Mouse (Mus musculus): ENCODE measurements at regions not wholly inside any gene's neighbourhood (a gene's known extent, or its start where the extent isn't known, plus 50 kb on each side); places are given as distances from the start of the nearest gene placed in this dataset.

DNA sequence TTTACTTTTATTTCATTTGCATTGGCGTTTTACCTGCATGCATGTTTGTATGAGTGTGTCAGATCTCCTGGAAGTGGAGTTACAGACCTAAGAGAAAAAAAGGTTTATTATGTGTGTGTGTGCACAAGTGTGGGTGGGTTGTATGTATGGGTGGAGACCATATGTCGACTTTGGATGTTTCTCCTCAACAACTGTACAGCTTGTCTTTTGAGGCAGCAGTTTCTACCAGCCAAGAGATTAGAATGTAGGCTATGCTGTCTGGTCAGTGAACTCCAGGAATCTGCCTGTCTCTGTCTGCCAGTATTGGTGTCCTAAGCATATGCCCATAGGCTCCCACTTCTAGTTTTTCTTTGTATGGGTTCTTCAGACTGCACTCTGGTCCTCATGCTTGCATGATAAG, 192.3 kb upstream of the Slc30a5 start:
- DNase-seq (ENCODE audit: low read depth, low spot score), result peak; percentile 40

DNA sequence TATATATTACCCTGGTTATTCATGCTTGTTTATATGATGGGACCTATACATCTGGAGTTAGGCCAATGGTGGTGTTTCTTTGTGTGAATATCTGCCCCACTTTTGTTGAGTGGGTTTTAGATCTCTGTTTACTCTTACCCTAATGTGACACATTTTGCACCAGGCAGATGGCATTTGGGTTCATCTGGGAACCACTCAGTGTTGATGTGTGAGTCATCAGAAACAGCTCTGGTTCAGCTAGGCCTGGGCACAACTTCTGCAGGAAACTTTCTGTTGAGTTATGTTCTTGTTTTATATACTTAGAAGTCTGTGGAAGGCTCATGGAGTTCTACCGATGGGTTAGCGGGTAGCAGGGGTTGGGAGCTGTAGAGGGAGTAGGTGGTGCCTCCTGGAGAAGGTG, 191.7 kb upstream of the Slc30a5 start:
- DNase-seq (ENCODE audit: low read depth, low spot score), result peak; percentile 32

DNA sequence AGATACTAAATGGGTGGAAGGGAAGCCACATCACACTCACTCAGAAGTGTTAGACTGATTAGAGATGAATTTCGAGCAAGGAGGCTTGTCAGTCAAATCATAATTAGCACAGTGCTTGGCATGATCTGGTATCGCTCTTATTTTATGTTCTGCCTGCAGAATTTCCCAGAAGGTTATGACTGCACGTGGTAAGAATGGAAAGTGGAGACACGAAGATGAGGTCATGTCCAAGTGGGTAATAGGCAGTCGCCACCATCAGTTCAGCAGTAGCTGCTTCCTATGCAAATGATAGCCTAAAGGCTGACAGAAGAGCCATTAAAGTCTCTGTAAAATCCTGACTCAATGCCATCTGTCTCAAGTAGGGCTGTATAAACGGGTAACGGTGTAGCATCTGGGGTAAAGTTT, 186.0 kb upstream of the Slc30a5 start:
- peak; percentile 3 for DNase-seq (ENCODE audit: low read depth, low spot score)

DNA sequence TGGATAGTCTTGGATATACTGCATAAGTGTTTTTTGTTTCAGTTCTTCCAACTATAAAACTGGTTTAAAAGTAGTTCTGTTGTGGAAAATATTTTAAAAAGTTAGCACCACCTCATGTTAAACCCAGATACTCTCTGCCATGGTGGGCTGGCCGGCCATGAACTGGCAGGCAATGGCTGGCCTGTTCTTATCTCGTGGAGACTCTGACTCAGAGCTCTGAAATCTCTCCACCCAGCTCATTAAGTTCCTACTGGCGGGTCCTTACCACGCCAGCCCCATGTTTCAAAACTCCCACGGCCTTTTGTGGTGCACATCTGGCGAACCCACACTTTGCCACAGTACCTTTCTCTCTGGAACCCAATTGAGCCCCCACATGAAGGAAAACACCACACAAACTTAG, 183.8 kb upstream of the Slc30a5 start:
- DNase-seq (ENCODE audit: low read depth, low spot score), result no peak

DNA sequence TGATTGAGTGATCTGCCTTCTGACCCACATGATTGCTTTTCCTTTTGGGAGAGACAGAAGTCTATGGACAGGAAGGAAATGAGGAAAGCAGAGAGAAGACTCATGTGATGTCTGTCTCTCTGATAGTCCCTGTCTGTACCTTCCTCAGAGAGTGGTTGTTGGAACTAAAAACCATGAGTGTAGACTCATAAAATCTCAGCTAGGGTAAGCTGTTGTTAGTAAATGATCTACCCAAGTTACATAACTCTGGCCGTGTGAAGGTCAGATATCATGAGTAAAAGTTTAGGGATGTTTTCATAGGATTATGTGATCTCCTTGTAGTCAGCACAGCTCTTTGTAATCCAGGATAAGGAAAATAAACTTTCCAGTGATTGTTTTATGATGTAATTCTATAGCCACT, 183.0 kb upstream of the Slc30a5 start:
- no peak for DNase-seq (ENCODE audit: low read depth, low spot score)

DNA sequence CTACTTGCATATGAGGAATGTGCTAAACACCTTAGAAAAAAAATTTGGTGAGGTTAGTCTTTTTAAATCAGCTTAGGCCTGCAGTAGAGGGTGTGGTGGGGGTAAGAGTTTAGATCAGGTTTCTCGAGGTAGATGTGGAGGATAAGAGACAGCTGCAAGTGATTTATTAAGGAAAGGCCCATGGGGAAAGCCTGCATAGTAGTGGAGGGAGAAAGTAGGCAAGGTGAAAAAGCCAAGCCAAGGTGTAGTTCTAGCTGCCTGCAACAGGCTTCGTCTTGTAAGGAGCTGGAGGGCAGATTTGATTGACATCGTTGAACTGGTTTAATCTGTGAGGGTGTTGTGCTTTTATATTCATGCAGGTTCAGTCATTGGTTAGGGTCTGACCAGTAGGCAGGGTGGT, 182.2 kb upstream of the Slc30a5 start:
- no peak for DNase-seq (ENCODE audit: low read depth, low spot score)

DNA sequence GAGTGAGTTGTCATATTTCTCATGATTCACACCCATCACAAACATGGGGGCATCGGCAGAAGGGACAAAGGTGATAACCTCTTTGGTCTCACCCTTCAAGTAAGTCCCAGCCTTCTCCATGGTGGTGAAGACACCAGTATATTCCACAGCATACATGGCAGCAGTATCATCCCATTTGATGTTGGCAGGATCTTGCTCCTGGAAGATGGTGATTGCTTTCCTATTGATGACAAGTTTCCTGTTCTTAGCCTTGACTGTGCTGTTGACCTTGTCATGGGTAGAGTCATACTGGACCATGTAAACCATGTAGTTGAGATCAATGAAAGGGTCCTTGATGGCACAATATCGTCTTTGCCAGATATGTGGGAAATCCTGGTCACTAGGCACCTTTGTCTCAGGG, 180.4 kb upstream of the Slc30a5 start:
- DNase-seq (ENCODE audit: low read depth, low spot score), result no peak

DNA sequence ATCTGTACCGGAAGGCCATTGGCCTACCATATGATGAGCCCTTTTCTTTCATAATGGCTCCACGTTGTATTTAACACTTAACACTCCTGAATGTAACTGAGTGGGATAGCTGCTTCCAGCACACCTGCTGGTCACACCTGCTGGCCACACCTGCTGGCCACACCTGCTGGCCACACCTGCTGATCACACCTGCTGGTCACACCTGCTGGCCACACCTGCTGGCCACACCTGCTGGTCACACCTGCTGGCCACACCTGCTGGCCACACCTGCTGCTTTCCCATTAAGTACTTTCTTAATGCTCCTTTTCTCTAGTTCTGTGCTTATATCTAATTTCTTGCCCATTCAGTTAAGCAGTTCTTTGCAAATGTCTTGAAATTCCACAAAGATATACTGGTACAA, 157.4 kb upstream of the Slc30a5 start:
- no peak for DNase-seq (ENCODE audit: low read depth, low spot score)

DNA sequence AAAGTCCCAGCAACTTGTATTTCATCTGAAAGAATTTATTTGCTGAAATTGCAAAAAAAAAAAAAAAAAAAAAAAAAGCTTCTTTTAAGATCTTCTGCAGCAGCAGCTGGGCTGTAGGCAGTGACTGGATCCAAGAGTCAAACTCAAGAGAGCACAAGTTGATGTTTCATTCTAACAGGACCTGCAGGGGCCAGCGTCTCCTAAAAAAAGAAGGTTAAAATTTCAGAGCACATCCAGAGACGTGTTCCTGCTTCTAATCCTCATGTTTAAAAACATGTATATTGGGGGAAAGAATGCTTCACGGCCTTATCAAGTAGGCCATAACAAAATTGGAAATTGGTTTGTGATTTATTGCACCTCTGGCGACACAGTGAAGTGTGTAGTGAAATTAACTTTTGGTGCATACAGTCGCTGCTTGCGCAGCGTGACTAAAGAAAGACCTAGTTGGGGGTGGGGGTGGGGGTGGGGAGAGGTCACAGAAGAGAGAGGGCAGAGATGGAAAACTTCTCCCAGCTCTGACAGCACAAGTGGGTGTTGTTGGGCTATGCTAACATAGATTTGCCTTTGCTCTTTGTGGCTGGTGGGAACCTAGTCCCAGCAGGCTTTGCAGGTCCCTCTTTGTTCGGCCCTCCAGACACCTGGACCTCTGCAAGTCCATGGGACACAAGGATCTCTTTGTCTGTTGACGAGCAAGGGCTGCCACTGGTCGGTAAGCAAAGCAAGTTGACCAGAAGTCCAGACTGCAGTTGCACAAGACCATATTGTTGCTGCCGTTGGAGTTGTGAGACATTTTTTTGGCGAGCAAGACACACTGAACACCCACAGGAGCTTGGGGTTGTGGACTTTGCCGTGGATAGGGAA, 155.7 kb upstream of the Slc30a5 start:
- DNase-seq (ENCODE audit: low read depth, low spot score), result no peak

DNA sequence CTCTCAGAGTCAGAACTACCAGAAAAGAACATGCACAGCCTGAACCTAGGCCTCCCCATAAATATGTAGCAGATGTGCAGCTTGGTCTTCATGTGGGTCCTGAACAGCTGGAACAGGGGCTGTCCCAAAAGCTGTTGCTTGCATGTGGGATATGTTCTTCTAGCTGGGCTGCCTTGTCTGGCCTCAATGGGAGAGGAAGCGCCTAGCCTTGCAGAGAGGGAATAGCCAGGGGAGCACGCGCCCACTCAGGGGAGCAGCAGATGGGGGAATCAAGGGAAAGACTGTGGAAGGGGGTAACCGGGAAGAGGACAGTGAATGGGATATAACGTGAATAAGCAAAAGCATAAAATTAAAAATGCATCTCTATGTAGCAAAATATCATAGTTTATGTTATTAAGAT, 154.9 kb upstream of the Slc30a5 start:
- DNase-seq (ENCODE audit: low read depth, low spot score), result no peak

DNA sequence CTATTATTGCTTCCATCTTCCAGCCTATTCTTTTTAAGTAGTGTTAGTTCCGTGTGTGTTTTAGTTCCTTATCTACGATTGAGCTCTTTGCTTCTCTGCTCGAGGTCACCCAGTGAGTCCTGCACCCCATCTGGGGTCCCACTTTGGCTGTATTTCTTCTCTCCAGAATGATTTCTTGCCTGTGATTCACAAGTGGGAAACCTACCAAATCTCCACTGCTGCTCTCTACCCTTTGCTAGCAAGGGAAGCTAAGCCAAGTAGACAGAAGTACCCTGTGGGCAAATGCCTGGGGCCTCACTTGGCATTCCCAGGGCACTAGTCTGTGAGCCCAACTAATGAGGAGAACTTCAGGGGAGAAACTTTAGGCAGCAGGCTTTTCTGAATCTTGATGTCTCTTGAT, 142.5 kb upstream of the Slc30a5 start:
- no peak for DNase-seq (ENCODE audit: low read depth, low spot score)

DNA sequence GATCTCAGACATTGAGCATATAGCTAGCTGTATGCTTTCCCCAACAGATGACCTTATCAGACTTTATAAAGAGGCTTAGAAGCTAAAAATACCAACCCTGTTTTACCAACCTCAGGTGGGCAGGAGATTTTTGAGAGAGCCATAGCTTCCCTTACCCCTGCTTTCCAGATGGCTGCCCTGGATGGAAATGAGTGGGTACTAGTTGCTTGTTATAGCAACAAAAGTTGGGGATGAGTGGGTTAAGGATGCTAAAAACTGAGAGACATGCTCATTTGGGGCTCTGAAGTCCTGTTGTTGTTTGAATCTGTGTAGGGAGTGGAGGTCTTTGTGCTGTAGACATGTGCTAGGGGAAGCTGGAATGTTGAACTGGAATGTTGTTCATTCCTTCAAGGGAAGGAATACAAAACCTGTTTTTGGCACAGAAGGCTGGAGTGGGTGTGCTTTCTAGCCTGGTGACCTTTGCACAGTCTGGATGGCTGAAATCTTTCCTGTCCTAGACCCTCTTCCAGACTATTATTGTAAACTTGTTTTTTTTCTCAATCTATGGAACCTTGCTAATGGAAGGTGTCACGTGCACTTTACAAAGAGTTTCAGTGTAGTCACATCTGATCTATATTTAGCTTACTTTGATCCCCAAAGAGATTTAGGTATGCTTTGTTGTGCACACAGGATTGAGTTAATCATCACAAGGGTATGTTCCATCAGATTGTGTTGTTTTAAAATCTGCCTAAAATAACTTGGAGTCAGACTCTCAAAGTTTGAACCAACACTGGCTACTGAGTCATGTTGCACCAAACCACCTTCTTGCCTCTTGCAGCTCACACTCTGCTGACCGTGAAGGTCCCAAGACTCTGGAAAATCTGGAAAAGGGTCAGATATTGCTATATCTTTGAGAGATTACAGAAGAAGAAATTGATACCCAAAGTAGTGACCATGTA, 138.1 kb upstream of the Slc30a5 start:
- no peak for DNase-seq (ENCODE audit: low read depth, low spot score)

DNA sequence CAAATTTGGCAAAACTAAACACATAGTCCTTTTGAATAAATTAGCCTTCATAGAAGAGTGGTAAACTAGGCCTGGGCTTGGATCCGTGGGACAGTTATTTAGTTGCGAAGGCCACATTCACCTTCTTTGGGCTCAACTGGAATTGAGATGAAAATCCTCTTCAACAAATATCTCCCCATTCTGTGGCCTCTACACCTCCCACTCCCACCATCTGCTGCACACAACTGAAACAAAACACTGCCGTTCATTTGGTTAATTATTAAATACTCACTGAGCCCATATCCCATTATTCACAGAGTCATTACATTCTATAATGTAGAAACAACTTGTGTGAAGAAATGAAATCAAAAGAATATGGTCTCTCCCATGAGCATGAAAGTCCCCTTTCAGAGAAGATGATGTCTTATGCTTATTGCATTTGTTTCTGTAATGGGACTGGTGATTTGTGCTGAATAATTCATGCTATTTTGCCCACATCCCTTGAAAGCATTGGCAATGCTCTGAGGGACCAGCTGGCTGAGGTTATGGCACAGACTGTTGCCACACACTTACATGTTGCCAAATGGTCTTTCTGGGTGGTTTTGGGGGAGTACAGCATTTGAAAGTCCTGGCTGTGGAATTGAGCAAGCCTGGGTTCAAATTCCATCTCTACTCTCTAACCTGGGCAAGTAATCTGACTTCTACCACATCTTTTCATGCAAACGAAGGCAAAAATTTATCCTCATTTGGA, 129.7 kb upstream of the Slc30a5 start:
- DNase-seq (ENCODE audit: low read depth, low spot score), result no peak

DNA sequence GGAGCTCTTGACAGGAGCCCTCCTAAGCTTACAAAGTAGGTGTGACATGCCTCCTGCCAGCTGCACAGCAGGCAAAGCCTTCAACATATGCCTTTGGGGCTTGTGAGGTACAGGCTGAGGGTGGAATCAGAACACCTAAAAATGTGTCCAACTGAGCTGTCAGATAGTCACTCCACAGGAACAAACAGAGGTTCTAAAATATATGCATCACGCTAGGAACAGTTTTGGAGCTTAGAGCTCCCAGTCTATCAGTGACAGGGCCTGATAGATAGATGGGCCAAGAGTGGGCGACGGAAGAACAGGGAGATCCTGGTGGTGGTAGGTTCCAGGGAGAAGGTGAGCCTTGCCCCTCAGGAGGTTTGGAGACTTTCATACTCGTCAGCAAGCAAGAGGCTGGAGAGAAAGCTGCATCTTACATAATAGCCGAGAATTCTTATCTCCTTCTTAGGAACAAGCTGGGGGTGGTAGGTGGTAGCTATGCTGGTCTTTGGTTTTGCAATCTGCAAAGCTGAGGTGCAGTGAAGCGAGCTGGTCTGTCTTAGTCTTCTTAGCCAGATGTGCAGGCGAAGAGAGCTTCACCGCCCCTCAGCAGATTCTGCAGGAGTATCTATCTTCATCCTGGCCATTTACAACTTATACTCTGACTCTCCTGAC, 121.5 kb upstream of the Slc30a5 start:
- peak; percentile 94 for DNase-seq (ENCODE audit: low read depth, low spot score)

DNA sequence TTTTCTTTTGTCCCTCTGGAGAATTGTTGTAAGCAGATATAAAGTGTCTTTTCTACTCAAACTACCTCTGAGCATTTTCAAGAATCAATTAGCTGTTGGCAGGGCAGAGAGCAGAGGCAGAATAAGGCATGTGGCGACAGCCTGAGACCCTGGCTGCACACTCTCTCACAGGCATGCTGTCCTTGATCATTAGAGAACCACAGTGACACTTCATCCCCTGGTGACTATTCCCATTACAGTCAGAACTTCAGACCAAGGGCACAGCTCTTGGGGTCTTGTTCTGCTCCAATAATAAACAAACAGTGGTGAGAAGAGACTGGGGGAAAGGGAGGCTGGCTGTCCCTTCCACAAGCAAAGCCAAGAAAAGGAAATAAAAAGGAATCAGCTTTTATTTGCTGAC, 120.9 kb upstream of the Slc30a5 start:
- DNase-seq (ENCODE audit: low read depth, low spot score), result no peak

DNA sequence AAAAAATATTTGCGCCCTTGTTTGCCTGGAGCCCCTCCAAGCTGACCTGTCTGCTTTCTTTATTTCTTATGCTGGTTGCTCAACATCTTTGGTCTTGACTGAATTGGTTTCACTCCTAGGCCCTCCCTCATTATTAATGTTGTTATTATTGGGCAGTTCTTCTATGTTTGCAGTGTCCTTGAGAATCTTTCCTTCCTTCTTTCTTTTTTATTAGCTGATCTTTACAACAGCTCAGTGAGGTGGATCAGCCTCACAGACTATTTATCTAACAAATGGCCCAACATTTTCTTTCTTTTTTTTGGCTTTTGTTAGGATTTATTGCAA, 117.9 kb upstream of the Slc30a5 start:
- no peak for DNase-seq (ENCODE audit: low read depth, low spot score)

DNA sequence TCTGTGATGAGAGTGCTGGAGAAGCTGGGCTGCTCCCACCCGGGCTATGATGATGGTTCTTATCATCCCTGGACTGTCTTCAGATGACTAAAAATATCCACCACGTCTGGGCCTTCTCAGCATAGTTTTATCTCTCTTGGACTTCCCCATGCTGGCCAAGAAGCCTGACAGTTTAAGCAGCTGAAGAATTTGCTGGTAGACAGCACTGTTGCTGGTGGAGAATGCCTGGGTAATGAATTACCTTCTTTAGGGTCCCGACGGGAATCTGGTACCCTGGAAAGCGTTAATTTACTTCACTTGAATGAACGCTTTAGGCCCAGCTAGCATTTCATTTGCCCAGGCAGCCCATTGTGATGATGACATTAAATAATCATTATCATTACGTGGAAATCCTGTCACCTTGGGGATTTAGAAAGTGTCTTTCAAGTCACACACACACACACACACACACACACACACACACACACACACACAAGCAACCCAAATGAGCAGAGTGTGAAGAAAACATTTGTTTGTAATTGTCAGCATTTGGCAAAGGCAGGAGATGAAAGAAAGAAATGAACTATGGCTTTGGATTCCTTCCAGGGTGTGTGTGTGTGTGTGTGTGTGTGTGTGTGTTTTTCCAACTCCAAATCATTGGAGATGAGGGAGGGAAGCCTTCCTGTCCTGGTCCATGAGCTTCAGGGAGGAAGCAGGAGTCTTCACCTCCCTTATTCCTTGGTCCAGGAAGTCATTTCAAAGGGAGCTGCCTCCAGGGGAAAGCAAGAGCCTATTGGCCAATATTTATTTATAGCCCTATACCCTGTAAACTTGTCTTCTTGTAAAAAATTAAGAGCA, 117.3 kb upstream of the Slc30a5 start:
- DNase-seq (ENCODE audit: low read depth, low spot score), result no peak

DNA sequence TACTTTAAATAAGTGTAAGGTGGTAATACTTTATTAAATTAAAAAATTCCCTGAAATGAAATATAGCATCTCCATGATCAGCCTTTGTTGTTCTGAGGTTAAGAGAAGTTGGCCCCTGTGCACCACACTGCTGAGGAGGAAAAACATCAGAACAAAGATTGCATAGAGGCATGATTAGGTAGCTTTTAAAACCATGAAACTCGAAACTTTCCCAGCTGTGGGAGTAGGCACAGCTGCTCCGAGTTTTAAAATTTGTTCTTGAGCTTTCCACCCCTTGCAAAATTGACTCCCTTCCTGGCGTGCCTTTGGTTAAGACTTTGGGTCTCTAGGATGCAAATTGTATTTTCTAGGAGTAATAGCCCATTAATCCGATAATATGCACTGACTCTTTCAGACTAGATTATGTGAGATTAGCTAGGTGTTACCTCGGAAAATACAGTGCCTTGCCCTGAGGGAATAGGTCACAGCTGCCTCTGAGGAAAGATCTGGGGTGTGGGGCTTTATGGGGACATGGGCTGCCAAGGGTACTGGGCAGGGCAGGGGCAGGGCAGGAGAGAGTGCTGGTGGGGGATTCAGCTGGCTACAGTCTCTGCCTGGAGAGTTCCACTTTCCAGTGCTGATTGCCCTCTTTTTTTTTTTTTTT, 110.1 kb upstream of the Slc30a5 start:
- no peak for DNase-seq (ENCODE audit: low read depth, low spot score)

DNA sequence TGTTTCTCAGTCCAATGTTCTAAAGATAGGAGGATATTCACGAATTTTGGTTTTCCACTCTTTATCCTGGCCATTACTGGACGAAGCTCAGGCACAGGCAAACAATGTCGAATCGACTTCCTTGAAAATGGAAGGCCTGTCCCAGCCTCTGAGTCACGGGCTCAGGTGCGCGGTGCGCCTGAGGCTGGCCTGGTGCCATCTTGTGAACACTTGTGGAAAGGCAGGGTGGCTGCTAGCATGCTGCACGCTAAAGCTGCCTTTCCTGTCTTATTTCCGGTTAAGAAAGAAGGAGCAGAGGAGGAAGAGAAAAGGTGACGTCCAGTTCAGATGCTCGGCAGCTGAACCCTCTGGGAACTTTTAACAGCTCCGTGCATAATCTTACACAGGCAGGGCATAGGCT, 107.6 kb upstream of the Slc30a5 start:
- no peak for DNase-seq (ENCODE audit: low read depth, low spot score)

DNA sequence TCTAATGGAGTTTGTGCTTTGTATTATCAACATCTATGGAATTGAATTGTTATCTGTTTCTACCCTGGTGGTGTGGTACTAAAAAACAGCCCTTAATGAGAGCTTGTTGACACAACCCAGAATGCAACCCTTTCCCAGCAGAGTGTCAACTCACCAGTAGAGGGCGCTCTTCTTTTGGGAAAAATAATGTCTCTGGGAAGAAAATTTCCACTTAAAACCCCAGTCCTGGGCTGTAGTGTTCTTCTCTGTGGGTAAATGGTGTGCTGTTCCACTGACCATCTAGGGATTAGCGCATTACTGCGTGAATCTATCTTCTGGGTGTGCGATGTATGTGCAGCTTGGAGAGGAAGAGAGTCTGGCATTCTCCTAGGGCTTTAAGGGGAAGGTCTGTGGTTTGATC, 106.5 kb upstream of the Slc30a5 start:
- no peak for DNase-seq (ENCODE audit: low read depth, low spot score)
